Mouse (Mus musculus) erythroblast, embryonic 14.5 days (primary cell): ENCODE results near the gene Gm10799.

Experiments used
- GATA1 ChIP-seq: IDR thresholded peaks from 2 replicates; pipeline ENCODE4 v1.6.1; 2012; ENCODE audit warnings: low read length, inconsistent platforms, mixed read lengths
- TAL1 ChIP-seq: IDR thresholded peaks from 3 replicates; pipeline ENCODE4 v1.6.1; 2012; ENCODE audit warnings: low read length, inconsistent platforms, mixed read lengths

- TF ChIP-seq GATA1 (no peak), TAL1 (no peak)
These were observed 25.6 kb downstream of the Gm10799 start for GRCm38 (mm10) chr2:104042766-104043165.
